9 mouse cellular contexts compared by ENCODE assay signal in the genomic region with DNA sequence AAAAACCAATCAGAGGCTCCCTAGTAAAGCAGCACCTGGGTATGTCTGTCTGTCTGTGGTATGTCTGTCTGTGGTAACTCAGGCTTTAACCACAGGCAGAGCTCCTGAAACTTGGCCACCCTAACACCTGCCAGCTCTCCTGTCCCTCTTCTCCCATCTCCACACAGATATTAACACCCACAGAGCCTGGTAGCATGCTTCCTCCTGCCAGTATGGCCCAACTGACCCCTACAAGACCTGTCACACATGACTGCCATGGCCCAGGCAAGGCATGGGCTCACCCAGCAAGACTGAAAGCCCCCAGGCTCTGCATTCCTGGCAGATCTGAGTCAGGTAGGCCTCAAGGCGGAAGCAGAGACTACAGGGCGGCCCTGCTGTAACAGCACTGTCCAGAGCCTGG. TPM values are rescaled to one million over a fixed set of nuclear protein-coding genes. Genes with fewer than 3 reads are reported as not detected.
DNase-seq lines count a peak whose midpoint lies in the region; ATAC-seq and TF ChIP-seq lines count a peak whose summit lies in the region.
"Had no signal": no experiment of that assay in that cellular context is flagged by ENCODE, and none has a peak within 500 bp of the region (broad histone marks: within the 10 kb centered on the region; RNA-seq: fewer than 3 reads in every experiment).

No protein-coding gene starts in this region.

- no peaks in the 10 kb centered on the region for H3K27me3 ChIP-seq in heart, postnatal 0 days (ENCODE audit: control insufficient read depth, insufficient read depth, low read length)
- H3K27me3 ChIP-seq in hindbrain, embryonic 14.5 days (ENCODE audit: control insufficient read depth, insufficient read depth, low read length): no peaks in the 10 kb centered on the region
- H3K27me3 ChIP-seq in midbrain, embryonic 12.5 days: peaks cover 16% of the 10 kb centered on the region
- no peaks in the 10 kb centered on the region for H3K27me3 ChIP-seq in cerebellum, adult 2 months (ENCODE audit: control insufficient read depth, insufficient read depth, low read length)

- peak overlapping the region; percentile 91 for H3K9ac ChIP-seq in heart, postnatal 0 days (replicated peaks; ENCODE audit: low read depth, low read length)
- H3K9ac ChIP-seq in hindbrain, embryonic 14.5 days: peak overlapping the region; percentile 100
- H3K9ac ChIP-seq in midbrain, embryonic 12.5 days (replicated peaks): peak overlapping the region; percentile 99

- 67% methylated on average over 2 of the region's 2 CpGs for WGBS in heart, postnatal 0 days
- 92% methylated on average over 2 of the region's 2 CpGs for WGBS in bone marrow, adult 2 months
- WGBS in hindbrain, embryonic 14.5 days: 80% methylated on average over 2 of the region's 2 CpGs
- 72% methylated on average over 2 of the region's 2 CpGs for WGBS in midbrain, embryonic 12.5 days
- WGBS in cerebellum, adult 2 months: 92% methylated on average over 2 of the region's 2 CpGs

- peaks cover 28% of the 10 kb centered on the region for H3K36me3 ChIP-seq in heart, postnatal 0 days (replicated peaks; ENCODE audit: control insufficient read depth, insufficient read depth, low read length)
- peaks cover 46% of the 10 kb centered on the region for H3K36me3 ChIP-seq in hindbrain, embryonic 14.5 days (replicated peaks; ENCODE audit: control insufficient read depth, insufficient read depth)
- peaks cover 46% of the 10 kb centered on the region for H3K36me3 ChIP-seq in midbrain, embryonic 12.5 days

- H3K4me3 ChIP-seq in heart, postnatal 0 days (ENCODE audit: low read depth, low read length): peak overlapping the region; percentile 91
- peak overlapping the region; percentile 4 for H3K4me3 ChIP-seq in bone marrow, adult 2 months (replicated peaks; ENCODE audit: control insufficient read depth, low read depth, low read length)
- peak overlapping the region; percentile 96 for H3K4me3 ChIP-seq in hindbrain, embryonic 14.5 days (replicated peaks; ENCODE audit: low read length)
- peak overlapping the region; percentile 100 for H3K4me3 ChIP-seq in midbrain, embryonic 12.5 days
- H3K4me3 ChIP-seq in cerebellum, adult 2 months (replicated peaks; ENCODE audit: insufficient read depth, low read depth, low read length): no peak overlapping the region

- H3K9me3 ChIP-seq in heart, postnatal 0 days (replicated peaks; ENCODE audit: control insufficient read depth, low read length): no peaks in the 10 kb centered on the region
- no peaks in the 10 kb centered on the region for H3K9me3 ChIP-seq in hindbrain, embryonic 14.5 days (ENCODE audit: control insufficient read depth, low read length)
- H3K9me3 ChIP-seq in midbrain, embryonic 12.5 days: no peaks in the 10 kb centered on the region

- ATAC-seq in heart, postnatal 0 days (ENCODE audit: insufficient read depth, low read depth): no peak
- ATAC-seq in hindbrain, embryonic 14.5 days (ENCODE audit: low FRiP score): no peak
- ATAC-seq in midbrain, embryonic 12.5 days (ENCODE audit: low FRiP score, low read depth): 0 out of 2 replicates have a peak, but pooled peaks have one; percentile 3

- H3K4me2 ChIP-seq in heart, postnatal 0 days (ENCODE audit: low read depth, low read length): peak overlapping the region; percentile 95
- peak overlapping the region; percentile 79 for H3K4me2 ChIP-seq in hindbrain, embryonic 14.5 days (replicated peaks)
- peak overlapping the region; percentile 75 for H3K4me2 ChIP-seq in midbrain, embryonic 12.5 days (replicated peaks)

- TF ChIP-seq EP300 in heart, postnatal 0 days (IDR thresholded peaks at IDR 0.05; ENCODE audit: low read depth): no peak

- TF ChIP-seq CTCF in heart, postnatal 0 days (IDR thresholded peaks at IDR 0.05; ENCODE audit: low read depth): no peak
- no peak for TF ChIP-seq CTCF in bone marrow, adult 2 months (IDR thresholded peaks at IDR 0.05; ENCODE audit: control insufficient read depth, insufficient read depth, low read length)
- no peak for TF ChIP-seq CTCF in cerebellum, adult 2 months (IDR thresholded peaks at IDR 0.05; ENCODE audit: borderline replicate concordance, insufficient read depth, low read depth, low read length)

- no peak for DNase-seq in heart, postnatal 0 days (ENCODE audit: low spot score)
- DNase-seq in heart, postnatal 25 days (ENCODE audit: low spot score): no peak
- no peak for DNase-seq in hindbrain, embryonic 14.5 days (ENCODE audit: low spot score)
- no peak for DNase-seq in cerebellum, adult 2 months
- DNase-seq in ovary, postnatal 36 days (ENCODE audit: low spot score): no peak
- DNase-seq in frontal cortex, postnatal 25 days (ENCODE audit: low spot score in 2 of 2): no peak
- DNase-seq: layer of hippocampus, adult 9-11 months had no signal

- TF ChIP-seq POLR2A in bone marrow, adult 2 months (IDR thresholded peaks at IDR 0.05; ENCODE audit: borderline replicate concordance, control insufficient read depth, low read depth, low read length): no peak
- no peak for TF ChIP-seq POLR2A in cerebellum, adult 2 months (IDR thresholded peaks at IDR 0.05; ENCODE audit: borderline replicate concordance, insufficient read depth, low read length)

- intact Hi-C loops in heart, postnatal 25 days (cut with DNase I): no loop called here

- H3K27ac ChIP-seq in heart, postnatal 0 days (ENCODE audit: low read depth): peak overlapping the region; percentile 95
- no peak overlapping the region for H3K27ac ChIP-seq in bone marrow, adult 2 months (ENCODE audit: control insufficient read depth, insufficient read depth, low read depth, low read length, poor library complexity)
- H3K27ac ChIP-seq in hindbrain, embryonic 14.5 days: peak overlapping the region; percentile 97
- peak overlapping the region; percentile 99 for H3K27ac ChIP-seq in midbrain, embryonic 12.5 days (replicated peaks)
- H3K27ac ChIP-seq in cerebellum, adult 2 months (ENCODE audit: insufficient read depth, low read length): no peak overlapping the region

- H3K4me1 ChIP-seq in heart, postnatal 0 days (ENCODE audit: control insufficient read depth, insufficient read depth): peaks cover 34% of the 10 kb centered on the region
- H3K4me1 ChIP-seq in bone marrow, adult 2 months (ENCODE audit: control insufficient read depth, insufficient read depth, low read length): no peaks in the 10 kb centered on the region; the same call in 1 of the 2 replicates
- peaks cover 25% of the 10 kb centered on the region for H3K4me1 ChIP-seq in hindbrain, embryonic 14.5 days (replicated peaks; ENCODE audit: control insufficient read depth, insufficient read depth, low read length)
- H3K4me1 ChIP-seq in midbrain, embryonic 12.5 days: peaks cover 34% of the 10 kb centered on the region
- peaks cover 3% of the 10 kb centered on the region; the same call in 1 of the 2 replicates for H3K4me1 ChIP-seq in cerebellum, adult 2 months (ENCODE audit: control insufficient read depth, insufficient read depth, low read length)

RNA-seq across cellular contexts. Expression of a gene that starts 2.3 kb away (rescaled TPM):
- total RNA-seq in heart, postnatal 0 days (2014; rRNA removed; ENCODE audit: low replicate concordance): 25.1 and 42.6 TPM in 2 replicates
- polyA plus RNA-seq in heart, postnatal 0 days (2015; fragmentation: Nextera tagmentation; extraction: Ambion mirVana): 21.2 and 22.9 TPM in 2 replicates
- 1 to 10 TPM; 4.6 to 6.7 TPM for total RNA-seq in heart, postnatal 25 days (2021)
- 20.6 and 30.0 TPM in 2 replicates for polyA plus RNA-seq in bone marrow, adult 2 months (2011; ENCODE audit: insufficient read depth, insufficient read length, low replicate concordance, missing spikeins)
- 57.2 and 63.5 TPM in 2 replicates for polyA plus RNA-seq in hindbrain, embryonic 14.5 days (2014; fragmentation: Nextera tagmentation; extraction: Ambion mirVana)
- 126 and 138 TPM in 2 replicates for polyA plus RNA-seq in midbrain, embryonic 12.5 days (2016; fragmentation: Nextera tagmentation; extraction: Ambion mirVana)
- polyA plus RNA-seq in cerebellum, adult 2 months (2012; rRNA removed): 21.6 and 22.3 TPM in 2 replicates

RNA-seq across cellular contexts. Expression of a gene that starts 13.4 kb away (rescaled TPM):
- total RNA-seq in heart, postnatal 0 days (2014; rRNA removed; ENCODE audit: low replicate concordance): 24.6 and 27.2 TPM in 2 replicates
- 8.1 and 9.1 TPM in 2 replicates for polyA plus RNA-seq in heart, postnatal 0 days (2015; fragmentation: Nextera tagmentation; extraction: Ambion mirVana)
- 1 to 10 TPM; 2.5 to 2.6 TPM for total RNA-seq in heart, postnatal 25 days (2021)
- polyA plus RNA-seq in bone marrow, adult 2 months (2011; ENCODE audit: insufficient read depth, insufficient read length, low replicate concordance, missing spikeins): 10.4 and 17.8 TPM in 2 replicates
- 4.6 and 6.0 TPM in 2 replicates for polyA plus RNA-seq in hindbrain, embryonic 14.5 days (2014; fragmentation: Nextera tagmentation; extraction: Ambion mirVana)
- 8.2 and 9.4 TPM in 2 replicates for polyA plus RNA-seq in midbrain, embryonic 12.5 days (2016; fragmentation: Nextera tagmentation; extraction: Ambion mirVana)
- polyA plus RNA-seq in cerebellum, adult 2 months (2012; rRNA removed): 4.8 and 5.8 TPM in 2 replicates

RNA-seq across cellular contexts. Expression of a gene that starts 13.5 kb away (rescaled TPM):
- 19.9 and 24.1 TPM in 2 replicates for total RNA-seq in heart, postnatal 0 days (2014; rRNA removed; ENCODE audit: low replicate concordance)
- 15.1 and 16.8 TPM in 2 replicates for polyA plus RNA-seq in heart, postnatal 0 days (2015; fragmentation: Nextera tagmentation; extraction: Ambion mirVana)
- total RNA-seq in heart, postnatal 25 days (2021): 1 to 10 TPM; 5.5 to 7.2 TPM
- 48.0 and 66.6 TPM in 2 replicates for polyA plus RNA-seq in bone marrow, adult 2 months (2011; ENCODE audit: insufficient read depth, insufficient read length, low replicate concordance, missing spikeins)
- polyA plus RNA-seq in hindbrain, embryonic 14.5 days (2014; fragmentation: Nextera tagmentation; extraction: Ambion mirVana): 13.4 and 16.6 TPM in 2 replicates
- polyA plus RNA-seq in midbrain, embryonic 12.5 days (2016; fragmentation: Nextera tagmentation; extraction: Ambion mirVana): 6.0 and 8.0 TPM in 2 replicates
- polyA plus RNA-seq in cerebellum, adult 2 months (2012; rRNA removed): 147 and 158 TPM in 2 replicates

RNA-seq across cellular contexts. Expression of a gene that starts 20.3 kb away (rescaled TPM):
- total RNA-seq in heart, postnatal 0 days (2014; rRNA removed; ENCODE audit: low replicate concordance): 473 and 508 TPM in 2 replicates
- 719 and 776 TPM in 2 replicates for polyA plus RNA-seq in heart, postnatal 0 days (2015; fragmentation: Nextera tagmentation; extraction: Ambion mirVana)
- total RNA-seq in heart, postnatal 25 days (2021): 100 to 1,000 TPM; 776 to 853 TPM
- polyA plus RNA-seq in bone marrow, adult 2 months (2011; ENCODE audit: insufficient read depth, insufficient read length, low replicate concordance, missing spikeins): 181 and 299 TPM in 2 replicates
- 880 and 1,029 TPM in 2 replicates for polyA plus RNA-seq in hindbrain, embryonic 14.5 days (2014; fragmentation: Nextera tagmentation; extraction: Ambion mirVana)
- polyA plus RNA-seq in midbrain, embryonic 12.5 days (2016; fragmentation: Nextera tagmentation; extraction: Ambion mirVana): 905 and 958 TPM in 2 replicates
- 1,121 and 1,182 TPM in 2 replicates for polyA plus RNA-seq in cerebellum, adult 2 months (2012; rRNA removed)

RNA-seq across cellular contexts. Expression of a gene that starts 25.2 kb away (rescaled TPM):
- 55.1 and 57.5 TPM in 2 replicates for total RNA-seq in heart, postnatal 0 days (2014; rRNA removed; ENCODE audit: low replicate concordance)
- polyA plus RNA-seq in heart, postnatal 0 days (2015; fragmentation: Nextera tagmentation; extraction: Ambion mirVana): 37.1 and 39.7 TPM in 2 replicates
- 10 to 100 TPM; 11.2 to 12.2 TPM for total RNA-seq in heart, postnatal 25 days (2021)
- 5.2 and 8.6 TPM in 2 replicates for polyA plus RNA-seq in bone marrow, adult 2 months (2011; ENCODE audit: insufficient read depth, insufficient read length, low replicate concordance, missing spikeins)
- polyA plus RNA-seq in hindbrain, embryonic 14.5 days (2014; fragmentation: Nextera tagmentation; extraction: Ambion mirVana): 46.4 and 53.2 TPM in 2 replicates
- 54.9 and 68.1 TPM in 2 replicates for polyA plus RNA-seq in midbrain, embryonic 12.5 days (2016; fragmentation: Nextera tagmentation; extraction: Ambion mirVana)
- 36.6 and 38.1 TPM in 2 replicates for polyA plus RNA-seq in cerebellum, adult 2 months (2012; rRNA removed)

Comparison
In these comparisons a context has a peak if more than half of its experiments do, and no peak if none do; other contexts are left out.
1. H3K27ac ChIP-seq: peak in heart, postnatal 0 days (single experiment), hindbrain, embryonic 14.5 days (single experiment) and midbrain, embryonic 12.5 days (single experiment); none in bone marrow, adult 2 months (single experiment) and cerebellum, adult 2 months (single experiment).
2. Peak in every context shown above with its lines, with median percentiles within 50 percentile points of each other: H3K4me2 ChIP-seq and H3K9ac ChIP-seq.